Mouse (Mus musculus) adrenal gland, postnatal 4 days (tissue): ENCODE data around the gene Rgl2. TPM values are rescaled to one million over a fixed set of nuclear protein-coding genes. Genes with fewer than 3 reads are reported as not detected.
A peak's percentile ranks its signal among the peaks of the same experiment; 100 is the strongest.
"Not testable (repeated sequence)": the region's sequence is repeated elsewhere in the genome, so short reads cannot be mapped to it uniquely, and the experiment has no call there.

Experiments used
- DNase-seq, 2 experiments: peaks; one replicate each; pipeline ENCODE4 v3.0.0; 2021 to 2022; ENCODE audit warnings: low spot score in 2 of 2, mixed read lengths in 2 of 2
- microRNA-seq: library from miRNA; unstranded; fragments of <30 nt; microRNA quantifications from one replicate; pipeline ENCODE4 v1.2.0, GENCODE M21; 2021
- total RNA-seq, 2 experiments: library from RNA; stranded (reverse); gene quantifications; 2 replicates each; pipeline ENCODE4 v1.2.3; 2021

Gene Rgl2
- total RNA-seq, 2 experiments from 2014 or later = 87.9 to 94.5 TPM

GRCm38 (mm10) chr17:33965846-33966550 is 36.7 kb downstream of the Rgl2 start:
- DNase-seq = no peak

GRCm38 (mm10) chr17:33968489-33968888 is 39.1 kb downstream of the Rgl2 start:
- peak in 1 of 2 experiments; percentile 66 for DNase-seq

GRCm38 (mm10) chr17:33968927-33969326 is 39.6 kb downstream of the Rgl2 start:
- DNase-seq = no peak

GRCm38 (mm10) chr17:33969394-33969793 is 40.1 kb downstream of the Rgl2 start:
- no peak for DNase-seq

- no peak for DNase-seq
These were observed 43.3 kb downstream of the Rgl2 start for GRCm38 (mm10) chr17:33972691-33973090.

- no peak for DNase-seq
These were observed 44.2 kb downstream of the Rgl2 start for GRCm38 (mm10) chr17:33973572-33973971.

GRCm38 (mm10) chr17:33977861-33978557 is 48.7 kb downstream of the Rgl2 start:
- no peak for DNase-seq

GRCm38 (mm10) chr17:33978631-33979031 is 49.3 kb downstream of the Rgl2 start:
- peak in 1 of 2 experiments; percentile 51 for DNase-seq

GRCm38 (mm10) chr17:33979512-33980050 is 50.2 kb downstream of the Rgl2 start:
- DNase-seq = no peak

- no peak for DNase-seq
These were observed 51.1 kb downstream of the Rgl2 start for GRCm38 (mm10) chr17:33980181-33981035.

- DNase-seq = peak; percentile 40 to 72
These were observed 52.0 kb downstream of the Rgl2 start for GRCm38 (mm10) chr17:33981192-33981909.

GRCm38 (mm10) chr17:33982136-33982535 is 52.8 kb downstream of the Rgl2 start:
- DNase-seq = not testable (repeated sequence)

Small RNA genes within 50 kb of the gene (microRNA-seq; reads per million reads assigned to microRNA genes)
- not detected for gene Gm27740

Other genes with a start within 250 kb of the Rgl2 start
- gene Hnrnpm, start 242.7 kb upstream of the Rgl2 start, total RNA-seq = 100 to 1,000 TPM; 197 to 237 TPM
- 10 to 100 TPM; 85.4 to 85.6 TPM for gene March2, start 210.9 kb upstream of the Rgl2 start, total RNA-seq
- gene Rab11b, start 169.0 kb upstream of the Rgl2 start, total RNA-seq = 100 to 1,000 TPM; 305 to 306 TPM
- gene Angptl4, start 147.7 kb upstream of the Rgl2 start, total RNA-seq = 10 to 100 TPM; 43.9 to 68.2 TPM
- gene Kank3, start 119.0 kb upstream of the Rgl2 start, total RNA-seq = 100 to 1,000 TPM; 117 to 136 TPM
- 1,000 to 10,000 TPM; 1,918 to 2,060 TPM for gene Rps28, start 105.0 kb upstream of the Rgl2 start, total RNA-seq
- gene Ndufa7, start 105.0 kb upstream of the Rgl2 start, total RNA-seq = 100 to 1,000 TPM; 354 to 402 TPM
- gene Cd320, start 86.5 kb upstream of the Rgl2 start, total RNA-seq = 10 to 100 TPM; 34.3 to 36.0 TPM
- gene Gm7029, start 55.7 kb upstream of the Rgl2 start, total RNA-seq = not detected
- gene Kifc1, start 38.9 kb upstream of the Rgl2 start, total RNA-seq = 10 to 100 TPM; 30.5 to 31.0 TPM
- gene Platr17, start 24.4 kb upstream of the Rgl2 start, total RNA-seq = not detected
- 10 to 100 TPM; 34.7 to 37.8 TPM for gene Daxx, start 20.1 kb upstream of the Rgl2 start, total RNA-seq
- gene Tapbp, start 13.6 kb upstream of the Rgl2 start, total RNA-seq = 100 to 1,000 TPM; 122 to 131 TPM
- gene Zbtb22, start 13.6 kb upstream of the Rgl2 start, total RNA-seq = 10 to 100 TPM; 43.0 to 47.1 TPM
- gene Pfdn6, start 10.8 kb downstream of the Rgl2 start, total RNA-seq = 10 to 100 TPM; 96.5 to 98.1 TPM
- gene Wdr46, start 11.1 kb downstream of the Rgl2 start, total RNA-seq = 10 to 100 TPM; 35.1 to 35.2 TPM
- gene B3galt4, start 21.9 kb downstream of the Rgl2 start, total RNA-seq = 1 to 10 TPM; 7.1 to 7.2 TPM
- gene Vps52, start 26.3 kb downstream of the Rgl2 start, total RNA-seq = 10 to 100 TPM; 62.8 to 72.5 TPM
- gene Rps18, start 26.5 kb downstream of the Rgl2 start, total RNA-seq = 1,000 to 10,000 TPM; 1,180 to 1,281 TPM
- gene H2-K1, start 70.8 kb downstream of the Rgl2 start, total RNA-seq = 100 to 1,000 TPM; 173 to 174 TPM
- gene Ring1, start 95.1 kb downstream of the Rgl2 start, total RNA-seq = 10 to 100 TPM; 49.0 to 54.3 TPM
- gene H2-Ke6, start 98.5 kb downstream of the Rgl2 start, total RNA-seq = 100 to 1,000 TPM; 135 to 144 TPM
- 100 to 1,000 TPM; 145 to 156 TPM for gene Slc39a7, start 102.1 kb downstream of the Rgl2 start, total RNA-seq
- gene Rxrb, start 102.3 kb downstream of the Rgl2 start, total RNA-seq = 10 to 100 TPM; 74.5 to 78.0 TPM
- 1 to 10 TPM; 3.1 to 6.4 TPM for gene Col11a2, start 109.9 kb downstream of the Rgl2 start, total RNA-seq
- under 1 TPM in 1 of 2 experiments, not detected in 1; 0.31 TPM for gene H2-Oa, start 162.8 kb downstream of the Rgl2 start, total RNA-seq
- gene H2-DMa, start 190.0 kb downstream of the Rgl2 start, total RNA-seq = 10 to 100 TPM; 11.2 to 11.7 TPM
- 100 to 1,000 TPM; 225 to 226 TPM for gene Brd2, start 193.1 kb downstream of the Rgl2 start, total RNA-seq
- gene H2-DMb2, start 213.8 kb downstream of the Rgl2 start, total RNA-seq = 1 to 10 TPM; 1.2 to 3.0 TPM
- gene H2-DMb1, start 223.5 kb downstream of the Rgl2 start, total RNA-seq = 1 to 10 TPM; 1.9 to 3.8 TPM